Mouse (Mus musculus): ENCODE results near the gene Runx2.

- TF ChIP-seq CTCF (IDR thresholded peaks at IDR 0.05; ENCODE audit: low read depth) (no peak), EP300 (IDR thresholded peaks at IDR 0.05; ENCODE audit: low read depth) (no peak)
These were observed 36.5 kb downstream of the Runx2 start for GRCm38 (mm10) chr17:44778141-44778540.
